Mouse (Mus musculus) neural tube, postnatal 0 days (tissue): ENCODE results near the gene 1700025B11Rik. TPM values are rescaled to one million over a fixed set of nuclear protein-coding genes. Genes with fewer than 3 reads are reported as not detected.

Source experiments
- polyA plus RNA-seq: library from polyadenylated mRNA; unstranded; fragments of >200 nt; fragmentation: Nextera tagmentation; extraction: Ambion mirVana; gene quantifications from 2 replicates; pipeline ENCODE4 v1.2.1, GENCODE M21; 2015

Gene 1700025B11Rik
- polyA plus RNA-seq: not detected in 2 replicates

DNA sequence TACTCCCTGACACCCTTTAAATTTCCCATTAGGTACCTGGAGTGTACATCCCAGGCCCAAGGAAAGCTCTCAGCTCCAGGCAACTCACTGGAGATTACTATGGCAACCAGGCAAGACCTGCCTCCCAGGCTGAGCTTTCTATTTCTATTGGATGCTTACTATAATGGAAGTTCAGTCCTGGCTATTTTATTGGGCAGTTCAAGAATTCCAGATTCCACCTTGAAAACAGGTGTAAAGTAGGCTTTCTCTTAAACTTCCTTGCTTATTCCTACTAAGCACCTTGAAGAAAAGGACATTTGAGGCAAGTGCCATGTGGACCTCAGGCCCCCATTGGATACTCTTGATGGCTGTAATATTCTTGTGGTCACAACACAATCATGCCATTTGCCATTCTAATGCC is at the start of gene 1700025B11Rik:
Gene 1700025B11Rik, minus strand, starts transcription at position 101 of the 400 bp plus-strand sequence.

DNA sequence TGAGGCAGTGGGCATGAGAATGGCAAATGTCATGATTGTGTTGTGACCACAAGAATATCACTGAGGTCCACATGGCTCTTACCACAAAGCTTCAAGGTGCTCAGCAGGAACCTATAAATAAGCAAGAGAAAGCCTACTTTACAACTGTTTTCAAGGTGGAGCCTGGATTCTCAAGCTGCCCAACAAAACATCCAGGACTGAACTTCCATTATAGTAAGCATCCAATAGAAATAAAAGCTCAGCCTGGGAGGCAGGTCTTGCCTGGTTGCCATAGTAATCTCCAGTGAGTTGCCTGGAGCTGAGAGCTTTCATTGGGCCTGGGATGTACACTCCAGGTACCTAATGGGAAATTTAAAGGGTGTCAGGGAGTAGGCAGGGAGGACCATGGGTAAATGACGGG is 37.3 kb upstream of the 1700025B11Rik start, which contains the start of gene Gm36245:
Gene Gm36245, plus strand, starts transcription at position 301 of the 400 bp plus-strand sequence.

DNA sequence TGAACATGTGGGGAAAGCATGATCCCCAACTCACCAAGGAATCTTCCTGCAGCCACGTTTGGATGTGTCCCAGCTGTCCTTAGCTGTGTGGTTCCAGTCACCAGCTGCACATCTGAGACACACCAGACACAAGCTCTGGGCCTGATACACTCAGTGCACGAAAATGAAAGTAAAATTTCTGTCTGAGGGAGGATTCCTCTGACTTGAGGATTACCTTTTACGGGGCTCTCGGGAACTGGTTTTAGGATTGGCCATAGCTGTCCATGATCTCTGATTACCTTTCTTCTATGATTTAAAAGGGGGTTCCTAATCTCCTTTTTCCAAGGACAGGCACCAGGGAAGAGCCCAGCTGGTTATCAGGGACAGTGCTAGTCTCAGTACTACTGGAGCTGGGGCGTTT is 34.3 kb upstream of the 1700025B11Rik start, which contains the start of gene Apol10b:
Gene Apol10b, minus strand, starts transcription at position 165 of the 400 bp plus-strand sequence.

DNA sequence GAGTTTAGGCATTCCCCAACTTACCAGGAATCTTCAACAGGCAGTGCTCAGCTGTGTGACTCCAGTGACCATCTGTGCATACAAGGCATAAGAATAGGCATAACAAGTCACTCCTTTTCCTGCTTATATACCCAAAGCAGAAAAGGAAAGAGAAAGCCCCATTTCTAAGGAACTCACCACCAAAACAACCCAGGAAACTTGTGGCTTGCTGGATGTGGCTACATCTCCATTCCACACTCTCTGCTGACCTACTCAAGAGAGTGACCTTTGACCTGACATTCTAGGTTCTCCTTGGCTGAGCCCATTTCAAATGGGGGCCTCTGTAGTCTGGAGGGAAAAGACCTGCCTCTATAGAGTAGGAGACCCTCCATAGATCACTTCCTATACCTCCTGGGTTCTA is 28.5 kb downstream of the 1700025B11Rik start, which contains the start of gene Apol7c:
Gene Apol7c, minus strand, starts transcription at position 101 of the 400 bp plus-strand sequence.

Other genes starting within 250 kb of the 1700025B11Rik start
- not detected in 2 replicates for gene Apol7a, start 162.8 kb downstream of the 1700025B11Rik start, polyA plus RNA-seq
- gene Apol9a, start 150.8 kb downstream of the 1700025B11Rik start, polyA plus RNA-seq: 0.65 and 2.1 TPM in 2 replicates
- not detected in 2 replicates for gene Apol7b, start 114.4 kb downstream of the 1700025B11Rik start, polyA plus RNA-seq
- gene Apol10a, start 84.8 kb downstream of the 1700025B11Rik start, polyA plus RNA-seq: not detected in 2 replicates
- gene Apol11a, start 53.6 kb downstream of the 1700025B11Rik start, polyA plus RNA-seq: not detected in 2 replicates
- gene Apol7c, start 28.6 kb downstream of the 1700025B11Rik start, polyA plus RNA-seq: not detected in 2 replicates
- 0.08 and 0.09 TPM in 2 replicates for gene Apol10b, start 34.2 kb upstream of the 1700025B11Rik start, polyA plus RNA-seq
- not detected in 2 replicates for gene Gm36245, start 37.4 kb upstream of the 1700025B11Rik start, polyA plus RNA-seq
- gene Apol11b, start 81.4 kb upstream of the 1700025B11Rik start, polyA plus RNA-seq: not detected in 2 replicates
- not detected in 2 replicates for gene Apol7e, start 137.0 kb upstream of the 1700025B11Rik start, polyA plus RNA-seq
- 0.81 TPM in 1 of 2 replicates, not detected in the other for gene Apol9b, start 167.1 kb upstream of the 1700025B11Rik start, polyA plus RNA-seq
- 0.23 and 0.38 TPM in 2 replicates for gene Apol8, start 195.1 kb upstream of the 1700025B11Rik start, polyA plus RNA-seq